Mouse (Mus musculus): ENCODE data around the gene C1qtnf2. TPM values are rescaled to one million over a fixed set of nuclear protein-coding genes. Genes with fewer than 3 reads are reported as not detected.
A peak's percentile ranks its signal among the peaks of the same experiment; 100 is the strongest.

C1qtnf2 gene
- 1.3 and 1.4 TPM in 2 replicates for polyA plus RNA-seq (2012; rRNA removed)

GRCm38 (mm10) chr11:43474225-43474774 is at the start of gene C1qtnf2:
Gene C1qtnf2, plus strand, starts transcription at chr11:43474276.
- TF ChIP-seq POLR2A (IDR thresholded peaks at IDR 0.05; ENCODE audit: control insufficient read depth, low read depth, low read length): no peak
- TF ChIP-seq CTCF (IDR thresholded peaks at IDR 0.05; ENCODE audit: control insufficient read depth, insufficient read depth, insufficient replicate concordance, low read depth, low read length): no peak
- H3K36me3 ChIP-seq (ENCODE audit: control insufficient read depth, insufficient read depth, low read length): no peaks in the 10 kb centered on the region
- peak within 1 kb of the TSS; percentile 77 for H3K4me3 ChIP-seq (ENCODE audit: control insufficient read depth, low read depth, low read length)
- no peaks in the 10 kb centered on the region for H3K27me3 ChIP-seq (ENCODE audit: control insufficient read depth, insufficient read depth, low read length)
- H3K4me1 ChIP-seq (ENCODE audit: control insufficient read depth, insufficient read depth, low read length): peaks cover 6% of the 10 kb centered on the region
- no peak within 1 kb of the TSS for H3K27ac ChIP-seq (ENCODE audit: control insufficient read depth, insufficient read depth, low read depth, low read length)

DNA sequence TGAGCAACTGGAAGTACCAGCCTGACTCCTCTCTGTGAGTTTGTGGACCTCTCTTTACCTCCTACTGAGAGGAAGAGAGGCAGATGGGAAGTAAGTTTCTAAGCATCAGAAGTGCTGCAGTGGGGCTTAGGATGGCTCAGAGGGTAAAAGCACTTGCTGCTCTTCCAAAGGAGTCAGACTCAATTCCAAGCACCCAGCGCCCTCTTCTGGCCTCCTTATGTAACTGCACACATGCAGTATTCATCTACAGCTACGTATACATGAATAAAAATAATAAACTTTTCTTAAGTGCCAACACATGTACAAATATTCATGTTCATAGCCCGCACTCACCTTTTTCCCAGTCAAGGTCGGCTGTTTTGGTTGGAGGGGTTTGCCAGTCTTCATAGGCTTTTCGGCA is 49.7 kb upstream of the C1qtnf2 start:
- peaks cover 3% of the 10 kb centered on the region for H3K36me3 ChIP-seq (ENCODE audit: control insufficient read depth, insufficient read depth, low read length)
- no peak overlapping the region for H3K27ac ChIP-seq (ENCODE audit: control insufficient read depth, insufficient read depth, low read depth, low read length)
- peak overlapping the region; percentile 33 for H3K4me3 ChIP-seq (ENCODE audit: control insufficient read depth, low read depth, low read length)
- H3K27me3 ChIP-seq (ENCODE audit: control insufficient read depth, insufficient read depth, low read length): no peaks in the 10 kb centered on the region
- TF ChIP-seq POLR2A (IDR thresholded peaks at IDR 0.05; ENCODE audit: control insufficient read depth, low read depth, low read length): no peak
- TF ChIP-seq CTCF (IDR thresholded peaks at IDR 0.05; ENCODE audit: control insufficient read depth, insufficient read depth, insufficient replicate concordance, low read depth, low read length): peak; percentile 36; the same call in 1 of the 2 replicates
- H3K4me1 ChIP-seq (ENCODE audit: control insufficient read depth, insufficient read depth, low read length): peaks cover 7% of the 10 kb centered on the region

DNA sequence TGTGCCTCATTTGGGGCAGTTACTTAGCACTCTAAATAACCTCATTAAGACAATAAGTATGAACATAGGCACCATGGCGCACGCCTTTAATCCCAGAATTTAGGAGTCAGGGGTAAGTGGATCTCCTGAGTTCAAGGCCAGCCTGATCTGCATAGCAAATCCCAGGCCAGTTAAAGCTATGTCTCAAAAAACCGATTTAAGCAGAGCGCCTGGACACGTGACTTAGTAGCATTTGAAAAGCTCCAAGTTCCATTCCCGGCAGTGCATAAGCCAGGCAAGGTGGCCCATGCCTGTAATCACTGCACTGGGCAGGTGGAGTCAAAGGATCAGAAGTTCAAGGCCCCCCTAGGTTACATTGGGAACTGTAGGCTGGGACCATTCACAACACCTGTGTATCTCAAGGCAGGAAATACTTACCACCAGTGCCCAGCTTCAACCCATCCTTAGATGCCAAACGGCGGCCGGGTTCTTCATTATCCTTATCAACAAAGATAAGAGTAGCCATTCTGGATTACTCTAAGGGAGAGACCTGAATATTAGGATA is 48.8 kb upstream of the C1qtnf2 start:
- H3K4me1 ChIP-seq (ENCODE audit: control insufficient read depth, insufficient read depth, low read length): peaks cover 7% of the 10 kb centered on the region
- H3K27ac ChIP-seq (ENCODE audit: control insufficient read depth, insufficient read depth, low read depth, low read length): no peak overlapping the region
- no peak for TF ChIP-seq CTCF (IDR thresholded peaks at IDR 0.05; ENCODE audit: control insufficient read depth, insufficient read depth, insufficient replicate concordance, low read depth, low read length)
- TF ChIP-seq POLR2A (IDR thresholded peaks at IDR 0.05; ENCODE audit: control insufficient read depth, low read depth, low read length): no peak
- no peaks in the 10 kb centered on the region for H3K27me3 ChIP-seq (ENCODE audit: control insufficient read depth, insufficient read depth, low read length)
- peak overlapping the region; percentile 83 for H3K4me3 ChIP-seq (ENCODE audit: control insufficient read depth, low read depth, low read length)
- H3K36me3 ChIP-seq (ENCODE audit: control insufficient read depth, insufficient read depth, low read length): peaks cover 3% of the 10 kb centered on the region

DNA sequence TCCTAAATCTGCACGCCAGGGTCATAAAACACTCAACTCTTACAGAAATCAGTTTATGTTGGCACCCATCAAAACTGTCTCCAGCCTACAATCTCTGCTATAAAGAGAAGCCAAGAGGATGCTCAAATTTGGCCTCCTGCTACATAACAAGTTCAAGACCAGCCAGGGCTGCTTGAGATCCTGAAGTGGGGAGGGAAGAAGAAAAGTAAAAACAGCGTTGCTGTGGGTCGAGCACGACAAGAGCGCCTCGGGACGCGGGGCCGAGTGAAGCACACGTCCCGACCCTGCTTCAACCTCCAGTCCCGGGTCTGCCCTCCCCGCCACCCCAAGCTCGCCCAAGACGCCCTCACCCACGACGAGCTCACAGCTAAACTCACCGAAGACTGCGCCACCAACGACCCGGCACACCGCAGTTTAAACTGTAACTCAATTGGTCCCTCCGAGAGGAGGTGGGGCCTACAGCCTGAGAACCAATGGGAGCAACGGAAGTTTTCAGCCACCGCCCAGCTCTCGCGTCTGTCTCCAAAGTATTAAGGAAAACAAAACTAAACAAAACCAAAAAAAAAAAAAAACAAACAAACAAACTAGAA is 48.2 kb upstream of the C1qtnf2 start, which contains the start of gene Pttg1:
Gene Pttg1, minus strand, starts transcription at position 428 of the 590 bp plus-strand sequence.
- peaks cover 2% of the 10 kb centered on the region for H3K36me3 ChIP-seq (ENCODE audit: control insufficient read depth, insufficient read depth, low read length)
- TF ChIP-seq POLR2A (IDR thresholded peaks at IDR 0.05; ENCODE audit: control insufficient read depth, low read depth, low read length) (peak; percentile 98), CTCF (IDR thresholded peaks at IDR 0.05; ENCODE audit: control insufficient read depth, insufficient read depth, insufficient replicate concordance, low read depth, low read length) (no peak)
- peak within 1 kb of the TSS; percentile 71 for H3K27ac ChIP-seq (ENCODE audit: control insufficient read depth, insufficient read depth, low read depth, low read length)

GRCm38 (mm10) chr11:43426414-43426884 is 47.6 kb upstream of the C1qtnf2 start:
- Histone ChIP-seq H3K36me3 (ENCODE audit: control insufficient read depth, insufficient read depth, low read length) (peaks cover 2% of the 10 kb centered on the region), H3K4me3 (ENCODE audit: control insufficient read depth, low read depth, low read length) (peak overlapping the region; percentile 83), H3K4me1 (ENCODE audit: control insufficient read depth, insufficient read depth, low read length) (peaks cover 7% of the 10 kb centered on the region), H3K27me3 (ENCODE audit: control insufficient read depth, insufficient read depth, low read length) (no peaks in the 10 kb centered on the region), H3K27ac (ENCODE audit: control insufficient read depth, insufficient read depth, low read depth, low read length) (peak overlapping the region; percentile 71)
- TF ChIP-seq CTCF (IDR thresholded peaks at IDR 0.05; ENCODE audit: control insufficient read depth, insufficient read depth, insufficient replicate concordance, low read depth, low read length): no peak
- no peak for TF ChIP-seq POLR2A (IDR thresholded peaks at IDR 0.05; ENCODE audit: control insufficient read depth, low read depth, low read length)

More for the DNA sequence above, 48.2 kb upstream of the C1qtnf2 start, which contains the start of gene Pttg1:
- Histone ChIP-seq H3K4me3 (ENCODE audit: control insufficient read depth, low read depth, low read length) (peak within 1 kb of the TSS; percentile 83), H3K4me1 (ENCODE audit: control insufficient read depth, insufficient read depth, low read length) (peaks cover 7% of the 10 kb centered on the region), H3K27me3 (ENCODE audit: control insufficient read depth, insufficient read depth, low read length) (no peaks in the 10 kb centered on the region)

- Histone ChIP-seq H3K27me3 (ENCODE audit: control insufficient read depth, insufficient read depth, low read length) (no peaks in the 10 kb centered on the region), H3K4me1 (ENCODE audit: control insufficient read depth, insufficient read depth, low read length) (peaks cover 2% of the 10 kb centered on the region; the same call in 1 of the 2 replicates), H3K4me3 (ENCODE audit: control insufficient read depth, low read depth, low read length) (peak within 1 kb of the TSS; percentile 99), H3K27ac (ENCODE audit: control insufficient read depth, insufficient read depth, low read depth, low read length) (peak within 1 kb of the TSS; percentile 87), H3K36me3 (ENCODE audit: control insufficient read depth, insufficient read depth, low read length) (no peaks in the 10 kb centered on the region; the same call in none of the 2 replicates)
- no peak for TF ChIP-seq CTCF (IDR thresholded peaks at IDR 0.05; ENCODE audit: control insufficient read depth, insufficient read depth, insufficient replicate concordance, low read depth, low read length)
- TF ChIP-seq POLR2A (IDR thresholded peaks at IDR 0.05; ENCODE audit: control insufficient read depth, low read depth, low read length): 0 out of 2 replicates have a peak, but pooled peaks have one; percentile 43
Measured at GRCm38 (mm10) chr11:43433254-43434023, 40.6 kb upstream of the C1qtnf2 start, which contains the start of gene Slu7. Gene Slu7, plus strand, starts transcription at chr11:43433744.

All from testis, adult 2 months (tissue).